Mouse (Mus musculus): ENCODE data around the gene Hrc.

GRCm38 (mm10) chr7:45353041-45353440 is 18.0 kb downstream of the Hrc start:
- TF ChIP-seq POLR2A (IDR thresholded peaks at IDR 0.05; ENCODE audit: low read depth, low read length), result no peak
- TF ChIP-seq CTCF (conservative IDR thresholded peaks at IDR 0.05 in 1 of 2, IDR thresholded peaks at IDR 0.05 in 1 of 2; ENCODE audit: low read depth in 2 of 2, low read length in 2 of 2), result no peak
- TF ChIP-seq RCOR1 (conservative IDR thresholded peaks at IDR 0.05; ENCODE audit: low read depth, low read length), result no peak
- no peak for TF ChIP-seq MYC (IDR thresholded peaks at IDR 0.05; ENCODE audit: low read depth, low read length)
- no peak for TF ChIP-seq HCFC1 (IDR thresholded peaks at IDR 0.05; ENCODE audit: low read depth, low read length)
- no peak for TF ChIP-seq KAT2A (IDR thresholded peaks at IDR 0.05; ENCODE audit: insufficient replicate concordance, low read length)
- TF ChIP-seq TCF12 (IDR thresholded peaks at IDR 0.05; ENCODE audit: low read depth, low read length), result no peak
